Mouse (Mus musculus): ENCODE measurements around the gene 0610010K14Rik.

Gene 0610010K14Rik

GRCm38 (mm10) chr11:70237457-70238167 is at the start of gene 0610010K14Rik:
0610010K14Rik (minus strand) TSS chr11:70237914.
- peak; percentile 96 for DNase-seq (ENCODE audit: low spot score)

- no peak for DNase-seq (ENCODE audit: low spot score)
Measured at GRCm38 (mm10) chr11:70285686-70286085, 48.0 kb upstream of the 0610010K14Rik start.

- DNase-seq (ENCODE audit: low spot score) = no peak
Measured at GRCm38 (mm10) chr11:70284757-70285156, 47.0 kb upstream of the 0610010K14Rik start.

- DNase-seq (ENCODE audit: low spot score) = peak; percentile 10
Measured at GRCm38 (mm10) chr11:70283666-70284065, 46.0 kb upstream of the 0610010K14Rik start.

GRCm38 (mm10) chr11:70280441-70280840 is 42.7 kb upstream of the 0610010K14Rik start:
- DNase-seq (ENCODE audit: low spot score) = no peak

- peak; percentile 4 for DNase-seq (ENCODE audit: low spot score)
Measured at GRCm38 (mm10) chr11:70278961-70279360, 41.2 kb upstream of the 0610010K14Rik start.

GRCm38 (mm10) chr11:70271641-70272040 is 33.9 kb upstream of the 0610010K14Rik start:
- DNase-seq (ENCODE audit: low spot score) = no peak

GRCm38 (mm10) chr11:70266405-70266804 is 28.7 kb upstream of the 0610010K14Rik start:
- DNase-seq (ENCODE audit: low spot score) = no peak

- no peak for DNase-seq (ENCODE audit: low spot score)
Measured at GRCm38 (mm10) chr11:70265819-70266218, 28.1 kb upstream of the 0610010K14Rik start.

- no peak for DNase-seq (ENCODE audit: low spot score)
Measured at GRCm38 (mm10) chr11:70265252-70265651, 27.5 kb upstream of the 0610010K14Rik start.

GRCm38 (mm10) chr11:70259035-70259434 is 21.3 kb upstream of the 0610010K14Rik start:
- no peak for DNase-seq (ENCODE audit: low spot score)

- no peak for DNase-seq (ENCODE audit: low spot score)
Measured at GRCm38 (mm10) chr11:70254931-70255531, 17.3 kb upstream of the 0610010K14Rik start, which contains the start of gene Alox12. Alox12 (minus strand) TSS chr11:70255353.

GRCm38 (mm10) chr11:70254337-70254736 is 16.6 kb upstream of the 0610010K14Rik start:
- DNase-seq (ENCODE audit: low spot score) = no peak

- no peak for DNase-seq (ENCODE audit: low spot score)
Measured at GRCm38 (mm10) chr11:70251853-70252252, 14.1 kb upstream of the 0610010K14Rik start.

GRCm38 (mm10) chr11:70250150-70250549 is 12.4 kb upstream of the 0610010K14Rik start:
- no peak for DNase-seq (ENCODE audit: low spot score)

- DNase-seq (ENCODE audit: low spot score) = no peak
Measured at GRCm38 (mm10) chr11:70247136-70247845, 9.6 kb upstream of the 0610010K14Rik start.

GRCm38 (mm10) chr11:70242591-70242990 is 4.9 kb upstream of the 0610010K14Rik start:
- DNase-seq (ENCODE audit: low spot score) = no peak

- DNase-seq (ENCODE audit: low spot score) = peak; percentile 67
Measured at GRCm38 (mm10) chr11:70239541-70240279, 2.0 kb upstream of the 0610010K14Rik start, which contains the start of the genes Gm21988 and Rnasek. Gm21988 (minus strand) TSS chr11:70239830. Rnasek (minus strand) TSS chr11:70239842.

- DNase-seq (ENCODE audit: low spot score) = no peak
Measured at GRCm38 (mm10) chr11:70238591-70239440, 1.1 kb upstream of the 0610010K14Rik start.

GRCm38 (mm10) chr11:70236717-70237116 is 997 bp downstream of the 0610010K14Rik start:
- DNase-seq (ENCODE audit: low spot score) = no peak
